Mouse (Mus musculus) embryonic facial prominence, embryonic 14.5 days (tissue): ENCODE data around the gene Gch1. TPM values are rescaled to one million over a fixed set of nuclear protein-coding genes. Genes with fewer than 3 reads are reported as not detected.
A peak's percentile ranks its signal among the peaks of the same experiment; 100 is the strongest.
"Not testable (repeated sequence)": the region's sequence is repeated elsewhere in the genome, so short reads cannot be mapped to it uniquely, and the experiment has no call there.

ENCODE experiments used
- ATAC-seq: fragments of 200-750 bp; cut with Nextera tagmentation; 2 replicates; pipeline ENCODE4 v1.8.0; 2017; ENCODE audit warnings: low read depth, moderate number of reproducible peaks, moderate TSS enrichment
- DNase-seq: peaks from one replicate; pipeline ENCODE4 v3.0.0-alpha.2; 2015; ENCODE audit warnings: low spot score
- H3K27ac ChIP-seq: fragments of 300-500 bp; sonication (generic); replicated peaks from 2 replicates; pipeline ENCODE4 v1.5.1; 2014; ENCODE audit warnings: low read depth, mild to moderate bottlenecking, low read length, moderate library complexity
- H3K27me3 ChIP-seq: fragments of 300-500 bp; sonication (generic); replicated peaks from 2 replicates; pipeline ENCODE4 v1.6.1; 2014; ENCODE audit warnings: low read length; ENCODE audit not compliant: control insufficient read depth, insufficient read depth
- H3K36me3 ChIP-seq: fragments of 300-500 bp; sonication (generic); 2 replicates; pipeline ENCODE4 v1.6.1; 2014; ENCODE audit warnings: low read length, mixed read lengths; ENCODE audit not compliant: control insufficient read depth, insufficient read depth
- H3K4me1 ChIP-seq: fragments of 300-500 bp; sonication (generic); 2 replicates; pipeline ENCODE4 v1.6.1; 2014; ENCODE audit warnings: antibody characterized with exemption, low read length; ENCODE audit not compliant: control insufficient read depth, insufficient read depth
- H3K4me2 ChIP-seq: fragments of 300-500 bp; sonication (generic); 2 replicates; pipeline ENCODE4 v1.6.1; 2014; ENCODE audit warnings: low read depth, mild to moderate bottlenecking, low read length, moderate library complexity, mixed read lengths
- H3K4me3 ChIP-seq: fragments of 300-500 bp; sonication (generic); 2 replicates; pipeline ENCODE4 v1.5.1; 2014; ENCODE audit warnings: low read depth, mild to moderate bottlenecking, low read length
- H3K9ac ChIP-seq: fragments of 300-500 bp; sonication (generic); 2 replicates; pipeline ENCODE4 v1.6.1; 2014; ENCODE audit warnings: low read depth, mild to moderate bottlenecking, low read length, moderate library complexity, mixed read lengths
- H3K9me3 ChIP-seq: fragments of 300-500 bp; sonication (generic); 2 replicates; pipeline ENCODE4 v1.6.1; 2016; ENCODE audit warnings: low read length; ENCODE audit not compliant: control insufficient read depth
- WGBS: fragments of 180-500 bp; shearing (Covaris S2); extraction: QIAGEN DNeasy Blood & Tissue Kit; methylation state at CpG from one replicate; pipeline ENCODE4 v1.1.7; 2014; 5-methylcytosine and 5-hydroxymethylcytosine counted together
- polyA plus RNA-seq: library from polyadenylated mRNA; unstranded; fragments of >200 nt; fragmentation: Nextera tagmentation; extraction: Ambion mirVana; gene quantifications from 2 replicates; pipeline ENCODE4 v1.2.1, GENCODE M21; 2014

The Gch1 gene
- polyA plus RNA-seq, 1 experiment from 2014 or later: 2.3 TPM

DNA sequence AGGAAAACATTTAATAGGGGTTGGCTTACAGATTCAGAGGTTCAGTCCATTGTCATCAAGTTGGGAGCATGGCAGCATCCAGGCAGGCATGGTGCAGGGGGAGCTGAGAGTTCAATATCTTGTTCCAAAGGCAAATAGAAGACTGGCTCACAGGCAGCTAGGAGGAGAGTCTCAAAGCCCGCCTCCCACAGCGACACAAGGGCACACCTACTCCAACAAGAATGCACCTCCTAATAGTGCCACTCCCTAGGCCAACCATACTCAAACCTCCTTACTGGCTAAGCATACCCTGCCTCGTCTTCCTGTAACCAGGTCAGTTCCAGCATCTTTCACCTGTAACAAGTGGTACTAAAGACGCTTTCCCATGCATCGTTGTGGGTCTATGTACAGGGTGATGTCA is 61.2 kb downstream of the Gch1 start:
- Histone ChIP-seq H3K4me3 (no peak overlapping the region), H3K27ac (no peak overlapping the region), H3K4me1 (no peaks in the 10 kb centered on the region), H3K36me3 (no peaks in the 10 kb centered on the region), H3K9ac (no peak overlapping the region), H3K4me2 (no peak overlapping the region), H3K9me3 (no peaks in the 10 kb centered on the region), H3K27me3 (no peaks in the 10 kb centered on the region)
- WGBS: 86% methylated on average over 5 of the region's 5 CpGs
- ATAC-seq: no peak
- no peak for DNase-seq

DNA sequence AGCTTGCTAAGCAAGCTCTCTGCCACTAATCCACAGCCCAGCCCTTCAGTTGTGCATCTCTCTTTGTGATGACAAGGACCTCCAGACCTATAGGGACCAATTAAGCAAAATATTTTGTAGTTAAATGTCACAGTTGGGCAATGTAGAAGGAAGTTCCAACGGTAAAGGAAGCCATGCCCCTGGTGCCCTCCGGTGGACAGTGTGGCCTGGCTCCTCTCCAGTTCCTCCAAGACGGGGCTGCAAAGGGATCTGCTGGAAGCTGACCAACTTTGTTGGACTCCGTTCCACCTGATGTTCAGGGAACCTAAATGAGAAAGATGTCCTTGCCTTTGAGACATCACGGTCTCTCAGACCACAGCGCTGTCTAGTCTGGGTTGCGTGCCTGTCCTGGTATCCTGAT is 71.7 kb downstream of the Gch1 start:
- H3K9me3 ChIP-seq: no peaks in the 10 kb centered on the region
- H3K4me3 ChIP-seq: no peak overlapping the region
- no peaks in the 10 kb centered on the region for H3K36me3 ChIP-seq
- ATAC-seq (no peak), DNase-seq (no peak)
- no peaks in the 10 kb centered on the region for H3K4me1 ChIP-seq
- no peak overlapping the region for H3K27ac ChIP-seq
- no peak overlapping the region for H3K9ac ChIP-seq
- no peak overlapping the region for H3K4me2 ChIP-seq
- no peaks in the 10 kb centered on the region for H3K27me3 ChIP-seq
- WGBS: 74% methylated on average over 7 of the region's 7 CpGs

DNA sequence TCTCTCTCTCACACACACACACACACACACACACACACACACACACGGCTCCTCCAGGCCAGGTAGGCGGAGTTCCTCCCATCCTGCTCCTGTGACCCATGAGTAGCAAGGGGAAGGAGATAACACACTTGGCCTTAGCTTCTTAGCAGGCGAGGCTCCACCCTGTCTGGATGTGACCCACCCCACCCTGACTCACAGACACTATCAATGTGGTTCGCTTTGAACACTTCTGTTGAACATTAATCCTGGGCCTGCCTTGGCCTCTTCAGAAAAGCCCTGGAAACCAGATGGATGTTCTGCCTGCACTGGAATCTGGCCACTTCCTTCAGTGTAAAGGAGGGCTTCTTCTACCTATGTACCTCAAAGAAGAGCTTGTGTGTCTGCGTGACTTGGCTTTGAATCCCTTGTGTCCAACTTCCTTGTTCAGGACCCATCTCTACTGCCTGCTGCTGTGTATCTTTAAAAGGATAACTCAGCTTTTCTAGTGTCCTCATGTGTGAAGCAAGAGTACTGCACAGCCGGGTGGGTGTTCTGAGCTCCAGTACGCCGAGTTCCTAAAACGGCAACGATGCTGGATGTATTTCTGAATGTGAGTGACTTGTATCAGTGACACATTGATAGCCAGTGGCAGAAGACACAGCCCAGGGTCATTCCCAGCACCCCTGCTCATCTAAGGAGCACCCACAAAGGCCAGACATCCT is 73.0 kb downstream of the Gch1 start:
- H3K4me3 ChIP-seq: no peak overlapping the region
- WGBS: 82% methylated on average over 8 of the region's 10 CpGs

DNA sequence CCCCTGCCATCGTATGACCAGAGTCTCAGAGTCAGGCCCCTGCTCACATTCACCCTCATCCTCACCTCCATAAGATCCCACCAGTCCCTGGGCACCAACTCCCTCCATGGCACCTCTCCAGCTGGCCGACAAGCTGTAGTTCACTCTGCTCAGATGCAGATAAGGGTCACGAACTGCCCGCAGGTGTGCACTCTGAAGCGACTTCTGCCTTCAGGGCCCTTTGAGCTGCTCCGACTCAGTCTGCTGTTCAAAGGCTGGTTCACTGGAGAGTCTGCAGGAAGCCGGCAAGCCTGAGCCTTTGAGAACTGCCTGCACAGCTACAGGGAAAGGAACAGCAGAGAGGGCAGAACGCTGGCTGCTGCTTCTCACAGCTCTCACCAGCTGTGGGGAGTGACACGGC is 74.1 kb downstream of the Gch1 start:
- DNase-seq (no peak), ATAC-seq (no peak)
- Histone ChIP-seq H3K4me3 (no peak overlapping the region), H3K27me3 (0 out of 2 replicates have a peak, but pooled peaks cover 3% of the 10 kb centered on the region), H3K4me2 (no peak overlapping the region), H3K9me3 (no peaks in the 10 kb centered on the region), H3K27ac (no peak overlapping the region), H3K36me3 (no peaks in the 10 kb centered on the region), H3K4me1 (no peaks in the 10 kb centered on the region), H3K9ac (no peak overlapping the region)
- 59% methylated on average over 9 of the region's 9 CpGs for WGBS

More for the DNA sequence above, 73.0 kb downstream of the Gch1 start:
- no peak overlapping the region for H3K27ac ChIP-seq
- H3K27me3 ChIP-seq: 0 out of 2 replicates have a peak, but pooled peaks cover 3% of the 10 kb centered on the region
- H3K9me3 ChIP-seq: no peaks in the 10 kb centered on the region
- H3K36me3 ChIP-seq: no peaks in the 10 kb centered on the region
- ATAC-seq (no peak), DNase-seq (no peak)
- no peaks in the 10 kb centered on the region for H3K4me1 ChIP-seq
- H3K4me2 ChIP-seq: no peak overlapping the region
- H3K9ac ChIP-seq: no peak overlapping the region

DNA sequence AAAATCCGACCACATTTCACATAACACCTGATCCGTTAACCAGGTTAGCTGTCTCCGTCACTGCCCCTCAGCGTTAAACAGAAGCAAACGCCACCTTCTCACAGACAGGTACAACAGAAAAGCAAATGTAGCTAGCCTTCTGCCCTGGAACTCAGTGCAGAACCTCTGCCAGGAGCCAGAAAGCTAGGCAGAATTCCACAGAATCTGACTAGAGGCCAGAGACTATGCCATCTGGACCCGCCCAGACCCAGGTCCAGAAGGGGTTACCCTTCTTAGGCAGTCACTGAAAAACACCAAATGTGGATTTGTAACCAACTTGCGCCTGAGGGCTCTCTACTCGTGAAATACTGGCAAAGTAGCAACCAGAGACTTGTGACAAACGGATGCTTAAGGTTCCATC is 77.9 kb downstream of the Gch1 start:
- ATAC-seq (no peak), DNase-seq (no peak)
- no peaks in the 10 kb centered on the region for H3K4me1 ChIP-seq
- no peak overlapping the region for H3K27ac ChIP-seq
- 36% methylated on average over 9 of the region's 9 CpGs for WGBS
- H3K9me3 ChIP-seq: no peaks in the 10 kb centered on the region
- no peaks in the 10 kb centered on the region for H3K36me3 ChIP-seq
- H3K4me3 ChIP-seq: no peak overlapping the region
- no peak overlapping the region for H3K4me2 ChIP-seq
- H3K9ac ChIP-seq: no peak overlapping the region
- 0 out of 2 replicates have a peak, but pooled peaks cover 3% of the 10 kb centered on the region for H3K27me3 ChIP-seq

DNA sequence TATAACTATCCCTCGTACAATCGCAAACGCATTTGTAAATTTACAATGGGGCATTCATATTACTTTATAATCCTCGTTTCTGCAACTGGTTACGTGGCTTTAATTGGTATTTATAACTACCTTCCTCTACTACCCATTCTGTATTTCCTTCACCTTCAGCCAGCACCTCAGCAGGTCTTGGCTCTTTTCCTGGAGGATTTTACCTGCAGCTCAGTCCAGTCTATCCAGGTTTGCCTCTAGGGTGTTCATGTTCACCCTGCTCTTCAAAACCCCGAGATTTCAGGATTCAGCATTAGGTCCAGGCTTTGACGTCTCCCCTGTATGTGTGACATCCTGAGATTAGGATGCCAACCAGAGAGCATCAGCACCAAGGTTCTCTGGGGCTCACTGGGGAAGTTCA is 78.8 kb downstream of the Gch1 start:
- ATAC-seq, H3K27ac ChIP-seq, H3K9me3 ChIP-seq, H3K9ac ChIP-seq, H3K27me3 ChIP-seq, DNase-seq, H3K4me2 ChIP-seq, H3K4me3 ChIP-seq, H3K36me3 ChIP-seq, H3K4me1 ChIP-seq: not testable (repeated sequence)
- WGBS: 80% methylated on average over 5 of the region's 7 CpGs

DNA sequence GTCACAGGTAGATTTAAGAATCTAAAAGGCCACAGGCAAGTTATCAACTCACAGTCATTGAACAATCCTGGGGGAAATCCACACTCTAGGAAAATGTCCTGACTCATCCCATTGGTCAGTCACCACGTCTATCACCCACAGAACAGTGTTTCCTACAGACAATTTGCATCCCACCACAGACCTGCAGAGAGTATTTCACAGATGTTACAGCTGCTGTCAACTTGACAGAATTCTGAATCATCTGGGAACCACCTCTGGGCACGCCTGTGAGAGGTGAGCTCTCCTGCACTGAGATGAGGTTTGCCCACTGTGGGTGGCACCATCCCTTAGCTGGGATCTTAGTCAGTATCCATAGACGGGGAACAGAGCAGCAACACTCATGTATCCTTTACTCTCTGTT is 81.8 kb downstream of the Gch1 start:
- 75% methylated on average over 3 of the region's 3 CpGs for WGBS
- H3K4me3 ChIP-seq: no peak overlapping the region
- H3K4me1 ChIP-seq: peaks cover 12% of the 10 kb centered on the region
- H3K9ac ChIP-seq: no peak overlapping the region
- H3K9me3 ChIP-seq: no peaks in the 10 kb centered on the region
- no peak for ATAC-seq
- no peak overlapping the region for H3K4me2 ChIP-seq
- DNase-seq: no peak
- no peak overlapping the region for H3K27ac ChIP-seq
- 0 out of 2 replicates have a peak, but pooled peaks cover 3% of the 10 kb centered on the region for H3K27me3 ChIP-seq
- H3K36me3 ChIP-seq: 0 out of 2 replicates have a peak, but pooled peaks cover 4% of the 10 kb centered on the region

DNA sequence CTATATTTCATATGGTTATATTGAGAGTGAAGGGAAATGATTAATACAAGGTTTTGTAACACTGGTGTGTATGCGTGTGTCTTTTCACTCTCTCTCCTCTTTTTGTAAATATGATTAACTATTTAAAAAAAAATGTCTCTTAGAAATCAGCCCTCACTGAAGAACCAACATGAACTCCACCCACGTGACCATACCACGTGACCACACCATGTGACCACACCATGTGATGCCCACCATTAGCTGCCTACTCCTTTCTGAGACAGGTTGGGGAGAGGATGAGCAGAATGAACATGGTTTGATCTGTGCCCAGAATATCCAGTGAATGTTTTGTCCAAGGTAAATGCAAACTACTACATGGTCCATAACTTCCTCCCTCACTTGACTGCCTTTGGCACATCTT is 83.5 kb downstream of the Gch1 start:
- Histone ChIP-seq H3K4me2 (no peak overlapping the region), H3K36me3 (0 out of 2 replicates have a peak, but pooled peaks cover 4% of the 10 kb centered on the region), H3K9me3 (no peaks in the 10 kb centered on the region), H3K4me3 (no peak overlapping the region), H3K27me3 (no peaks in the 10 kb centered on the region), H3K27ac (no peak overlapping the region), H3K9ac (no peak overlapping the region), H3K4me1 (peaks cover 12% of the 10 kb centered on the region)
- no peak for DNase-seq
- WGBS: 96% methylated on average over 3 of the region's 3 CpGs
- no peak for ATAC-seq

DNA sequence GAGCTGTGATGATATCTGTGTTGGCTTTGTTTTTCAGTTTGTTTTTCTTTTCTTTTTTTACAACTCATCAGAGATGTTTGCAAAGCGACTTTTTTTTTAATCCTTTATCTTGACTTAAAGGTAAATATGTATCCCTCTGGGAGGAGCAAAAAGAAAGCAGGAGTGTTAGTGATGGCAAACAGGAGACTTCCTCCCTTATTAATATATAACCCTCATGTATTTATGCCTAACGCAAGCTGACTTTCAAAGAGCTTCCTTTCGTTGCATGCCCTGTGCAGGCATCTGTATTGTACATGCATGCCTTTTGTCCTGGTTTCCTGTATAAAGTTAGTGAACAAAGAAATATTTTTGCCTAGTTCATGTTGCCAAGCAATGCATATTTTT is 84.0 kb downstream of the Gch1 start:
- DNase-seq (no peak), ATAC-seq (no peak)
- Histone ChIP-seq H3K4me3 (no peak overlapping the region), H3K4me1 (peaks cover 12% of the 10 kb centered on the region), H3K36me3 (0 out of 2 replicates have a peak, but pooled peaks cover 4% of the 10 kb centered on the region), H3K9ac (no peak overlapping the region), H3K27ac (peak overlapping the region; percentile 61; the same call in 1 of the 2 replicates), H3K27me3 (no peaks in the 10 kb centered on the region), H3K4me2 (no peak overlapping the region), H3K9me3 (no peaks in the 10 kb centered on the region)
- 68% methylated on average over 3 of the region's 3 CpGs for WGBS
